Mouse (Mus musculus): ENCODE measurements around the gene Oxsr1.
"Not testable (repeated sequence)": the region's sequence is repeated elsewhere in the genome, so short reads cannot be mapped to it uniquely, and the experiment has no call there.

The Oxsr1 gene

GRCm38 (mm10) chr9:119219667-119220066, 102.6 kb downstream of the Oxsr1 start:
- DNase-seq (ENCODE audit: low read depth, low spot score) = no peak

GRCm38 (mm10) chr9:119215341-119215740, 106.9 kb downstream of the Oxsr1 start:
- not testable (repeated sequence) for DNase-seq (ENCODE audit: low read depth, low spot score)

- no peak for DNase-seq (ENCODE audit: low read depth, low spot score)
Measured at GRCm38 (mm10) chr9:119214601-119215000, 107.6 kb downstream of the Oxsr1 start.

- no peak for DNase-seq (ENCODE audit: low read depth, low spot score)
Measured at GRCm38 (mm10) chr9:119212996-119213395, 109.2 kb downstream of the Oxsr1 start.

- no peak for DNase-seq (ENCODE audit: low read depth, low spot score)
Measured at GRCm38 (mm10) chr9:119208998-119209397, 113.2 kb downstream of the Oxsr1 start, which contains the start of gene Slc22a13. Slc22a13 (minus strand) TSS chr9:119209098.

GRCm38 (mm10) chr9:119207113-119207512, 115.1 kb downstream of the Oxsr1 start:
- DNase-seq (ENCODE audit: low read depth, low spot score) = no peak

GRCm38 (mm10) chr9:119206666-119207065, 115.6 kb downstream of the Oxsr1 start:
- no peak for DNase-seq (ENCODE audit: low read depth, low spot score)

- no peak for DNase-seq (ENCODE audit: low read depth, low spot score)
Measured at GRCm38 (mm10) chr9:119205756-119206155, 116.5 kb downstream of the Oxsr1 start.

GRCm38 (mm10) chr9:119203617-119204016, 118.6 kb downstream of the Oxsr1 start:
- DNase-seq (ENCODE audit: low read depth, low spot score) = no peak

GRCm38 (mm10) chr9:119201653-119202052, 120.6 kb downstream of the Oxsr1 start:
- DNase-seq (ENCODE audit: low read depth, low spot score) = no peak

GRCm38 (mm10) chr9:119199151-119199861, 122.9 kb downstream of the Oxsr1 start:
- peak; percentile 15 for DNase-seq (ENCODE audit: low read depth, low spot score)

GRCm38 (mm10) chr9:119192202-119192990, 129.8 kb downstream of the Oxsr1 start:
- peak; percentile 68 for DNase-seq (ENCODE audit: low read depth, low spot score)

Data from brain, adult 2 months (tissue).